Mouse (Mus musculus) heart, embryonic 11.5 days (tissue): ENCODE measurements around the gene Cntn6. TPM values are rescaled to one million over a fixed set of nuclear protein-coding genes. Genes with fewer than 3 reads are reported as not detected.

Source experiments
- ATAC-seq: fragments of 200-750 bp; cut with Nextera tagmentation; replicated peaks from 2 replicates; pipeline ENCODE4 v1.8.0; 2017; ENCODE audit warnings: moderate library complexity; ENCODE audit not compliant: insufficient number of reproducible peaks, low FRiP score, low TSS enrichment
- H3K27ac ChIP-seq: fragments of 300-500 bp; sonication (generic); 2 replicates; pipeline ENCODE4 v1.5.1; 2014; ENCODE audit warnings: mild to moderate bottlenecking, low read depth, low read length
- H3K27me3 ChIP-seq: fragments of 300-500 bp; sonication (generic); 2 replicates; pipeline ENCODE4 v1.6.1; 2014; ENCODE audit warnings: mild to moderate bottlenecking, low read length, mixed read lengths; ENCODE audit not compliant: control insufficient read depth, insufficient read depth
- H3K36me3 ChIP-seq: fragments of 300-500 bp; sonication (generic); 2 replicates; pipeline ENCODE4 v1.6.1; 2014; ENCODE audit warnings: mild to moderate bottlenecking, low read length, moderate library complexity, mixed read lengths; ENCODE audit not compliant: control insufficient read depth, insufficient read depth
- H3K4me1 ChIP-seq: fragments of 300-500 bp; sonication (generic); 2 replicates; pipeline ENCODE4 v1.6.1; 2014; ENCODE audit warnings: low read length; ENCODE audit not compliant: control insufficient read depth, insufficient read depth
- H3K4me2 ChIP-seq: fragments of 300-500 bp; sonication (generic); 2 replicates; pipeline ENCODE4 v1.6.1; 2014; ENCODE audit warnings: mild to moderate bottlenecking, moderate library complexity
- H3K4me3 ChIP-seq: fragments of 300-500 bp; sonication (generic); 2 replicates; pipeline ENCODE4 v1.5.1; 2014; ENCODE audit warnings: low read depth, low read length
- H3K9ac ChIP-seq: fragments of 300-500 bp; sonication (generic); 2 replicates; pipeline ENCODE4 v1.6.1; 2014; ENCODE audit warnings: mild to moderate bottlenecking, low read depth, low read length, moderate library complexity
- H3K9me3 ChIP-seq: fragments of 300-500 bp; sonication (generic); replicated peaks from 2 replicates; pipeline ENCODE4 v1.6.1; 2016; ENCODE audit warnings: low read length; ENCODE audit not compliant: control insufficient read depth
- WGBS: fragments of 180-500 bp; shearing (Covaris S2); extraction: QIAGEN DNeasy Blood & Tissue Kit; methylation state at CpG from one replicate; pipeline ENCODE4 v1.1.7; 2014; ENCODE audit not compliant: insufficient replicate concordance; 5-methylcytosine and 5-hydroxymethylcytosine counted together
- polyA plus RNA-seq: library from polyadenylated mRNA; unstranded; fragments of >200 nt; fragmentation: Nextera tagmentation; extraction: Ambion mirVana; gene quantifications from 2 replicates; pipeline ENCODE4 v1.2.1, GENCODE M21; 2014

Cntn6 gene
- polyA plus RNA-seq: 0.26 and 0.38 TPM in 2 replicates

GRCm38 (mm10) chr6:104492490-104493431 is at the start of gene Cntn6:
Gene Cntn6 (plus strand): TSS chr6:104492790.
- H3K4me3 ChIP-seq: no peak within 1 kb of the TSS
- 65% methylated on average over 11 of the region's 11 CpGs for WGBS

GRCm38 (mm10) chr6:104443731-104444130 is 48.9 kb upstream of the Cntn6 start:
- no peak for ATAC-seq
- Histone ChIP-seq H3K9ac (no peak overlapping the region), H3K27me3 (no peaks in the 10 kb centered on the region), H3K9me3 (no peaks in the 10 kb centered on the region), H3K4me1 (no peaks in the 10 kb centered on the region), H3K36me3 (no peaks in the 10 kb centered on the region), H3K4me3 (no peak overlapping the region), H3K27ac (no peak overlapping the region), H3K4me2 (no peak overlapping the region)
- WGBS: 78% methylated on average over 3 of the region's 3 CpGs

More at GRCm38 (mm10) chr6:104492490-104493431, at the start of gene Cntn6:
- H3K36me3 ChIP-seq: no peaks in the 10 kb centered on the region
- no peak within 1 kb of the TSS for H3K27ac ChIP-seq
- no peak for ATAC-seq
- no peaks in the 10 kb centered on the region for H3K9me3 ChIP-seq
- no peak within 1 kb of the TSS for H3K9ac ChIP-seq
- H3K4me2 ChIP-seq: no peak within 1 kb of the TSS
- H3K27me3 ChIP-seq: no peaks in the 10 kb centered on the region
- no peaks in the 10 kb centered on the region for H3K4me1 ChIP-seq

- Histone ChIP-seq H3K4me2 (no peak overlapping the region), H3K27me3 (no peaks in the 10 kb centered on the region), H3K4me3 (no peak overlapping the region), H3K9ac (no peak overlapping the region), H3K27ac (no peak overlapping the region), H3K9me3 (no peaks in the 10 kb centered on the region), H3K4me1 (no peaks in the 10 kb centered on the region), H3K36me3 (no peaks in the 10 kb centered on the region)
- no peak for ATAC-seq
- WGBS: 80% methylated on average over 1 of the region's 1 CpGs
Observed at GRCm38 (mm10) chr6:104470706-104471105, 21.9 kb upstream of the Cntn6 start.

- H3K9me3 ChIP-seq: no peaks in the 10 kb centered on the region
- no peaks in the 10 kb centered on the region for H3K4me1 ChIP-seq
- no peak overlapping the region for H3K4me2 ChIP-seq
- H3K4me3 ChIP-seq: no peak overlapping the region
- no peak overlapping the region for H3K9ac ChIP-seq
- no peak for ATAC-seq
- H3K27ac ChIP-seq: no peak overlapping the region
- no peaks in the 10 kb centered on the region for H3K36me3 ChIP-seq
- H3K27me3 ChIP-seq: no peaks in the 10 kb centered on the region
Observed at GRCm38 (mm10) chr6:104479242-104479641, 13.3 kb upstream of the Cntn6 start.

- Histone ChIP-seq H3K9ac (no peak overlapping the region), H3K36me3 (no peaks in the 10 kb centered on the region), H3K4me3 (no peak overlapping the region), H3K4me1 (no peaks in the 10 kb centered on the region), H3K9me3 (no peaks in the 10 kb centered on the region), H3K4me2 (no peak overlapping the region), H3K27me3 (no peaks in the 10 kb centered on the region), H3K27ac (no peak overlapping the region)
- WGBS: 76% methylated on average over 6 of the region's 6 CpGs
- ATAC-seq: no peak
Observed at GRCm38 (mm10) chr6:104493459-104493858, 869 bp downstream of the Cntn6 start.

GRCm38 (mm10) chr6:104495801-104496200 is 3.2 kb downstream of the Cntn6 start:
- Histone ChIP-seq H3K9ac (no peak overlapping the region), H3K36me3 (no peaks in the 10 kb centered on the region), H3K4me3 (no peak overlapping the region), H3K9me3 (no peaks in the 10 kb centered on the region), H3K4me2 (no peak overlapping the region), H3K27ac (no peak overlapping the region), H3K27me3 (no peaks in the 10 kb centered on the region), H3K4me1 (no peaks in the 10 kb centered on the region)
- 74% methylated on average over 2 of the region's 2 CpGs for WGBS
- no peak for ATAC-seq

- 85% methylated on average over 1 of the region's 1 CpGs for WGBS
- Histone ChIP-seq H3K4me3 (no peak overlapping the region), H3K4me1 (no peaks in the 10 kb centered on the region), H3K4me2 (no peak overlapping the region), H3K9me3 (no peaks in the 10 kb centered on the region), H3K9ac (no peak overlapping the region), H3K36me3 (no peaks in the 10 kb centered on the region), H3K27ac (no peak overlapping the region), H3K27me3 (no peaks in the 10 kb centered on the region)
- ATAC-seq: no peak
Observed at GRCm38 (mm10) chr6:104563993-104564392, 71.4 kb downstream of the Cntn6 start.

GRCm38 (mm10) chr6:104569564-104569963 is 77.0 kb downstream of the Cntn6 start:
- Histone ChIP-seq H3K4me1 (no peaks in the 10 kb centered on the region), H3K9me3 (no peaks in the 10 kb centered on the region)
- ATAC-seq: no peak

GRCm38 (mm10) chr6:104588028-104588427 is 95.4 kb downstream of the Cntn6 start:
- Histone ChIP-seq H3K9me3 (no peaks in the 10 kb centered on the region), H3K4me2 (no peak overlapping the region), H3K27me3 (no peaks in the 10 kb centered on the region), H3K4me1 (no peaks in the 10 kb centered on the region), H3K4me3 (no peak overlapping the region), H3K27ac (no peak overlapping the region), H3K9ac (no peak overlapping the region), H3K36me3 (no peaks in the 10 kb centered on the region)
- ATAC-seq: no peak
- WGBS: 61% methylated on average over 3 of the region's 3 CpGs

More at GRCm38 (mm10) chr6:104569564-104569963, 77.0 kb downstream of the Cntn6 start:
- no peak overlapping the region for H3K4me2 ChIP-seq
- H3K36me3 ChIP-seq: no peaks in the 10 kb centered on the region
- no peak overlapping the region for H3K4me3 ChIP-seq
- H3K27ac ChIP-seq: no peak overlapping the region
- no peaks in the 10 kb centered on the region for H3K27me3 ChIP-seq
- no peak overlapping the region for H3K9ac ChIP-seq
